Mouse (Mus musculus): ENCODE measurements around the gene Mycbp. TPM values are rescaled to one million over a fixed set of nuclear protein-coding genes. Genes with fewer than 3 reads are reported as not detected.

Gene Mycbp
- polyA plus RNA-seq (2015; fragmentation: Nextera tagmentation; extraction: Ambion mirVana) = 34.1 and 38.8 TPM in 2 replicates

DNA sequence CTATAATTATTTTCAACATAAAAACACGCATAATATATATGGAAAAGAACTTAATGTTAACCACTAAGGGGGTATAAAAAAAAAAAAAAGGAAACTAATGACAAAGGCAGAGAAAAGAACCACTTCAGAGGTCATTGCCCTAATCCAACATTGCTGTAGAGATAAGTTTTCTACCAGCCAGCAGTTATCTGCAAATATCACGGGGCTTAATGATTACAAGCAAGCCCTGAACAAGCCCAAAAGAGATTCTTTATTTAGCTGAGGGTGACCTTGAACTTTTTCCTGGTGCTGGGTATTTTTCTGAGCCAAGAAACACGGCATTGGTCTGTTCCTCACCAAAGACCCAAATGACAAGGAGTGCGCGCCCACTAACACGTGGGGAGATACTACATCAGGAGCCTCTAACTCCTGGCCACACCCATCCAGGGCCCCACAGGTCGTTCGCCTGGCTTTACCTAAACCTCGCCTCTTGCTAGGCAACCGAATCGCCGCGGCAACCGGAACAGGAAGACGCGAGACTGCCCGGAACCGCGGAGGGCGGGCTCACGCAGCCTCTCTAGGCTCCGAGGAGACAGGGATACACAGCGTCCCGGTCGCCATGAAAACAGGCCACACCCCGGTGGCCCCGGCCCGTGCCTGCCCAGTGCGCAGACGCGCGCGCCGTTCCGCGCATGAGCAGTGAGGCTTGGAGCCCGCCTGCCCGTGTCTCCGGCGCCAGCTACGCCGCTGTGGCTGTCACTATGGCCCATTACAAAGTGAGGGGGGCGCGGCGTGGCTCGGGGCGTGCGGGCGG, at the start of gene Mycbp:
Mycbp (plus strand) TSS at position 500 of the 793 bp plus-strand sequence.
- Histone ChIP-seq H3K4me1 (replicated peaks; ENCODE audit: control insufficient read depth, insufficient read depth, low read length) (peaks cover 12% of the 10 kb centered on the region; the same call in 1 of the 2 replicates), H3K9ac (replicated peaks; ENCODE audit: low read depth, low read length) (peak within 1 kb of the TSS; percentile 69), H3K27me3 (replicated peaks; ENCODE audit: control insufficient read depth, insufficient read depth, low read length) (no peaks in the 10 kb centered on the region), H3K4me3 (replicated peaks; ENCODE audit: low read length) (peak within 1 kb of the TSS; percentile 73), H3K9me3 (ENCODE audit: control insufficient read depth, low read length) (no peaks in the 10 kb centered on the region), H3K36me3 (ENCODE audit: control insufficient read depth, insufficient read depth) (peaks cover 2% of the 10 kb centered on the region; the same call in 1 of the 2 replicates), H3K4me2 (ENCODE audit: low read length) (peak within 1 kb of the TSS; percentile 91), H3K27ac (ENCODE audit: low read length) (no peak within 1 kb of the TSS)
- ATAC-seq = peak; percentile 100
- WGBS = 2% methylated on average over 49 of the region's 49 CpGs

- Histone ChIP-seq H3K36me3 (ENCODE audit: control insufficient read depth, insufficient read depth) (no peaks in the 10 kb centered on the region), H3K27me3 (replicated peaks; ENCODE audit: control insufficient read depth, insufficient read depth, low read length) (no peaks in the 10 kb centered on the region), H3K27ac (ENCODE audit: low read length) (no peak overlapping the region), H3K9me3 (ENCODE audit: control insufficient read depth, low read length) (no peaks in the 10 kb centered on the region), H3K4me2 (ENCODE audit: low read length) (no peak overlapping the region), H3K4me1 (replicated peaks; ENCODE audit: control insufficient read depth, insufficient read depth, low read length) (no peaks in the 10 kb centered on the region), H3K4me3 (replicated peaks; ENCODE audit: low read length) (no peak overlapping the region), H3K9ac (replicated peaks; ENCODE audit: low read depth, low read length) (no peak overlapping the region)
- 55% methylated on average over 4 of the region's 4 CpGs for WGBS
- no peak for ATAC-seq
Measured at GRCm38 (mm10) chr4:123856888-123857287, 47.7 kb upstream of the Mycbp start.

- H3K4me1 ChIP-seq (replicated peaks; ENCODE audit: control insufficient read depth, insufficient read depth, low read length) = no peaks in the 10 kb centered on the region
- H3K9ac ChIP-seq (replicated peaks; ENCODE audit: low read depth, low read length) = no peak overlapping the region
- no peaks in the 10 kb centered on the region for H3K27me3 ChIP-seq (replicated peaks; ENCODE audit: control insufficient read depth, insufficient read depth, low read length)
- no peak overlapping the region for H3K4me3 ChIP-seq (replicated peaks; ENCODE audit: low read length)
- 87% methylated on average over 7 of the region's 7 CpGs for WGBS
- no peaks in the 10 kb centered on the region for H3K9me3 ChIP-seq (ENCODE audit: control insufficient read depth, low read length)
- no peak overlapping the region for H3K4me2 ChIP-seq (ENCODE audit: low read length)
- no peak overlapping the region for H3K27ac ChIP-seq (ENCODE audit: low read length)
- H3K36me3 ChIP-seq (ENCODE audit: control insufficient read depth, insufficient read depth) = no peaks in the 10 kb centered on the region
- ATAC-seq = no peak
Measured at GRCm38 (mm10) chr4:123858090-123858489, 46.5 kb upstream of the Mycbp start.

DNA sequence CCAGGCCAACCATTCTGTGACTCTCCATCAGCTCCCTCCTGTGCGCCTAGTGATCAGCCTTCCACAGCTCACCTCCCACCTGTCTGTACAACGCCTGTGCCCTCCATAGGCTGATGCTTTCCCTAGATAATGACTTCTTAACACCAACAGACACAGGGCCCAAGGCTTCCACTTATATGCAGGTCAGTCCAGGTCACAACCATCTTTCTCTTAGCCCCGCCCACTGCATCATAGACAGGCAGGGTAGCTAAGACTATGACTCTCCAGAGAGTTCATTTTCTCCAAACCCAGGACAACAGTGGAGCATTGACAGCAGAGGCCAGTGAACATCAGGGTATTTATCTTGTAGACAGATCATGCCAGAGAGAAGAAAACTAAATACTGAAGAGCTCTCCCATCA, 45.3 kb upstream of the Mycbp start, which contains the start of gene 4933427I04Rik:
4933427I04Rik (plus strand) TSS at position 301 of the 400 bp plus-strand sequence.
- 77% methylated on average over 3 of the region's 3 CpGs for WGBS
- Histone ChIP-seq H3K36me3 (ENCODE audit: control insufficient read depth, insufficient read depth) (no peaks in the 10 kb centered on the region), H3K4me2 (ENCODE audit: low read length) (no peak within 1 kb of the TSS), H3K9me3 (ENCODE audit: control insufficient read depth, low read length) (no peaks in the 10 kb centered on the region), H3K27me3 (replicated peaks; ENCODE audit: control insufficient read depth, insufficient read depth, low read length) (no peaks in the 10 kb centered on the region), H3K4me1 (replicated peaks; ENCODE audit: control insufficient read depth, insufficient read depth, low read length) (no peaks in the 10 kb centered on the region), H3K9ac (replicated peaks; ENCODE audit: low read depth, low read length) (no peak within 1 kb of the TSS), H3K27ac (ENCODE audit: low read length) (no peak within 1 kb of the TSS), H3K4me3 (replicated peaks; ENCODE audit: low read length) (no peak within 1 kb of the TSS)
- no peak for ATAC-seq

GRCm38 (mm10) chr4:123859803-123860202, 44.8 kb upstream of the Mycbp start:
- WGBS = 64% methylated on average over 2 of the region's 2 CpGs
- Histone ChIP-seq H3K9me3 (ENCODE audit: control insufficient read depth, low read length) (no peaks in the 10 kb centered on the region), H3K4me2 (ENCODE audit: low read length) (no peak overlapping the region)

GRCm38 (mm10) chr4:123860621-123861020, 44.0 kb upstream of the Mycbp start:
- Histone ChIP-seq H3K4me1 (replicated peaks; ENCODE audit: control insufficient read depth, insufficient read depth, low read length) (no peaks in the 10 kb centered on the region), H3K4me2 (ENCODE audit: low read length) (no peak overlapping the region), H3K27me3 (replicated peaks; ENCODE audit: control insufficient read depth, insufficient read depth, low read length) (no peaks in the 10 kb centered on the region), H3K27ac (ENCODE audit: low read length) (no peak overlapping the region), H3K9me3 (ENCODE audit: control insufficient read depth, low read length) (no peaks in the 10 kb centered on the region), H3K4me3 (replicated peaks; ENCODE audit: low read length) (no peak overlapping the region), H3K36me3 (ENCODE audit: control insufficient read depth, insufficient read depth) (no peaks in the 10 kb centered on the region), H3K9ac (replicated peaks; ENCODE audit: low read depth, low read length) (no peak overlapping the region)
- WGBS = 84% methylated on average over 5 of the region's 5 CpGs
- no peak for ATAC-seq

More at GRCm38 (mm10) chr4:123859803-123860202, 44.8 kb upstream of the Mycbp start:
- Histone ChIP-seq H3K4me3 (replicated peaks; ENCODE audit: low read length) (no peak overlapping the region), H3K27ac (ENCODE audit: low read length) (no peak overlapping the region), H3K4me1 (replicated peaks; ENCODE audit: control insufficient read depth, insufficient read depth, low read length) (no peaks in the 10 kb centered on the region), H3K27me3 (replicated peaks; ENCODE audit: control insufficient read depth, insufficient read depth, low read length) (no peaks in the 10 kb centered on the region), H3K9ac (replicated peaks; ENCODE audit: low read depth, low read length) (no peak overlapping the region), H3K36me3 (ENCODE audit: control insufficient read depth, insufficient read depth) (no peaks in the 10 kb centered on the region)
- ATAC-seq = no peak

DNA sequence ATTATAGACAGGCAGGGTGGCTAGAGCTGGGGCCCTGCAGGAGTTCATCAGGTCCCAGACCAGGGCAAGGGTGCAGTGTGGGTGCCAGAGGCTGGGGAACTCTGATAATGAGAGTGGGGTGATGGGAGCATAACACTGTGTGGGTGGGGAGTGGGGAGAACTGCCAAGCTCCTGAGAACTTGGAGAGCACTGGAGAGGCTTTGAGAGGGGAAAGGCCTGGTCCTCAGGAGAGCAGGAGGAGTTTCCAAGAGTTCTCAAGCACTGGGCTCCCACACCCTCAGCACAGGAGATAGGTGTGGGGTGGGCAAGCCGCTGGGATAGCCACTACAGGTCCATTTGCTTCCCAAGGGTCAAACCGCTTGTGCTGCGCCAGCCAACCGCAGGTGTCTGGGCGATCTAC, 10.9 kb upstream of the Mycbp start:
- Histone ChIP-seq H3K4me2 (ENCODE audit: low read length) (no peak overlapping the region), H3K9me3 (ENCODE audit: control insufficient read depth, low read length) (no peaks in the 10 kb centered on the region), H3K9ac (replicated peaks; ENCODE audit: low read depth, low read length) (no peak overlapping the region), H3K27me3 (replicated peaks; ENCODE audit: control insufficient read depth, insufficient read depth, low read length) (no peaks in the 10 kb centered on the region), H3K27ac (ENCODE audit: low read length) (no peak overlapping the region), H3K4me1 (replicated peaks; ENCODE audit: control insufficient read depth, insufficient read depth, low read length) (no peaks in the 10 kb centered on the region), H3K4me3 (replicated peaks; ENCODE audit: low read length) (no peak overlapping the region), H3K36me3 (ENCODE audit: control insufficient read depth, insufficient read depth) (no peaks in the 10 kb centered on the region)
- WGBS = 98% methylated on average over 5 of the region's 5 CpGs
- ATAC-seq = no peak

DNA sequence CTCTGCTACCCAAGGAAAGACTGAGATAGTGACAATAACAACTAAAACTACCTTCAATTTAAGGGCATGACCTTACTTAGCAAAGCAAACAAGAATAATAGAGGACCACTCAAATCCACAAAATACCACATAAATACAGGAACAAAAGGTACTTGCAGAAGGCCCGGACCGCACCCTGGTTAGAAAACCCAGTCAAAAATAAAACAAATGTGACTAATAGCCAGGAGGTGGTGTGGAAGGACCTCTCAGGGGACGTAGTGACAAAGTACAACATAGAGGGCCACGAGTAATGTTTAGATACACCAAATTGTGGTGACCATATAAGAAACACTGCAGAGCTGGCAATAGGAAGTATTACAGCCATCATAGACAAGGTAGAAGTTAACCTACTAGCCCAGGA, 10.3 kb upstream of the Mycbp start:
- no peak overlapping the region for H3K4me3 ChIP-seq (replicated peaks; ENCODE audit: low read length)
- no peaks in the 10 kb centered on the region for H3K27me3 ChIP-seq (replicated peaks; ENCODE audit: control insufficient read depth, insufficient read depth, low read length)
- H3K4me2 ChIP-seq (ENCODE audit: low read length) = no peak overlapping the region
- WGBS = 87% methylated on average over 4 of the region's 4 CpGs
- no peak overlapping the region for H3K27ac ChIP-seq (ENCODE audit: low read length)
- H3K4me1 ChIP-seq (replicated peaks; ENCODE audit: control insufficient read depth, insufficient read depth, low read length) = no peaks in the 10 kb centered on the region
- ATAC-seq = no peak
- H3K9ac ChIP-seq (replicated peaks; ENCODE audit: low read depth, low read length) = no peak overlapping the region
- H3K9me3 ChIP-seq (ENCODE audit: control insufficient read depth, low read length) = no peaks in the 10 kb centered on the region
- H3K36me3 ChIP-seq (ENCODE audit: control insufficient read depth, insufficient read depth) = no peaks in the 10 kb centered on the region

DNA sequence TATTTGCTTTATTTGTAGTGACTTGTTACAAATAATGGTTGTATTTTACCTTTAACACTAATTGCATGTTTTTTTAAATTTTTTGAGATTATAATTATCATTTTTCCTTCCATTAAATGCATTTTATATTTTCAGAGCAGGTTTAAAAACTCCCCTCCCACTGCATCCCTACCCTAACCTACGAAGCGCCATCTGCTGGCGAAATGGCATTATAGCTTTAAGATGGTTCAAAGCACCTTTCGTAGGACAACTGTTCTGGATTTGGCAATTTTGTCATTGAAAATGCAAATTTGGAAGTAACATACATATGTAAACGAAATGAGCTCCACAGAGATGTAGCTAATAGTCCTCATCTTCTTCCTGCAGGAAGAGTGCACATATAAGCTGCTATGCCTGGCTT, 5.9 kb upstream of the Mycbp start:
- no peak for ATAC-seq
- Histone ChIP-seq H3K27ac (ENCODE audit: low read length) (no peak overlapping the region), H3K4me3 (replicated peaks; ENCODE audit: low read length) (no peak overlapping the region), H3K4me1 (replicated peaks; ENCODE audit: control insufficient read depth, insufficient read depth, low read length) (no peaks in the 10 kb centered on the region), H3K9me3 (ENCODE audit: control insufficient read depth, low read length) (no peaks in the 10 kb centered on the region), H3K27me3 (replicated peaks; ENCODE audit: control insufficient read depth, insufficient read depth, low read length) (no peaks in the 10 kb centered on the region), H3K9ac (replicated peaks; ENCODE audit: low read depth, low read length) (no peak overlapping the region), H3K36me3 (ENCODE audit: control insufficient read depth, insufficient read depth) (no peaks in the 10 kb centered on the region), H3K4me2 (ENCODE audit: low read length) (no peak overlapping the region)
- WGBS = 5% methylated on average over 5 of the region's 5 CpGs

Data from forebrain, embryonic 16.5 days (tissue).